Mouse (Mus musculus): ENCODE measurements around the gene Abtb1. TPM values are rescaled to one million over a fixed set of nuclear protein-coding genes. Genes with fewer than 3 reads are reported as not detected.

The Abtb1 gene
- polyA plus RNA-seq, 1 experiment from 2014 or later, result 22.5 TPM

DNA sequence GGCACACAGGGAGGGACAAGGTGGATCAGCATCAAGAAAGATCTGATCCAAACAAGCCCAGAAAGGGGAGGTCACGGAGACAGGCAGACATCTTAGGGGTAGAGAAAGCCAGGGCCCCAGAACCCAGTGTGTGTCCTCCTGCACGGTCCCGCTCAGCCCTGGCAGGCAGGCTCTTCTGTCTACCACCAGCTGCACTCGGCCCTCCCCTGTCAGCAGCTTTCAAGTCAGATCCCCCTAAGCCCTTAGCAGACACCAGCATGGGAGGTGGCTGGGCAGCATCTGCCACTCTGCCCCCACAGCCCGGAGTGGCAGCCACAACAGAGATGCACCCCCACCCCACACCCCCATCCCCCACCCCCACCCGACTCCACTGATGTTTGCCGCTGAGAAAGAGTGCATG lies 31.0 kb upstream of the Abtb1 start:
- H3K4me3 ChIP-seq, result peak overlapping the region; percentile 85
- 30% methylated on average over 7 of the region's 7 CpGs for WGBS

DNA sequence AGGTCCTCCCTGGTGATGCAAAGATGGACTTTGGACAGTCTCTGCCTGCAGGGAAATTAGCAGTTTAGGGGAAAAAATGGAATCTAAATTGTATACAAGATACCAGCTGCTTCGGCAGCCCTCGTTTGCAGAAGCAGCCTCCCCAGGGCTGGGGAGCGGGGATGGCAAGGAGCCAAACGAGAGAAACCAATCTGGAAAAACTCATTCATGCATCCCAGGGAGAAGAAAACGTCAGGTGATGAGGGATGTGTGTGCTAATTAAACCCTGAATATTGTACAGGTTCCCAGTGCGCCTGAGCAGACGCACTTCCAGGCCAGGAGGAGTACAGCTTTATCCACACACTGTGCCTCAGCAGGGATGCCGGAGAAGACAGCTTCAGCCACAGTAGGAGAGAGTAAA lies 29.8 kb upstream of the Abtb1 start:
- WGBS, result 69% methylated on average over 8 of the region's 8 CpGs
- DNase-seq (ENCODE audit: low spot score), result no peak
- Histone ChIP-seq H3K27me3 (ENCODE audit: low read depth, poor library complexity, severe bottlenecking) (peaks cover 38% of the 10 kb centered on the region), H3K27ac (replicated peaks) (no peak overlapping the region), H3K36me3 (no peaks in the 10 kb centered on the region), H3K9me3 (replicated peaks) (0 out of 2 replicates have a peak, but pooled peaks cover 4% of the 10 kb centered on the region), H3K4me3 (no peak overlapping the region), H3K4me1 (peaks cover 44% of the 10 kb centered on the region)

More for the DNA sequence above, 31.0 kb upstream of the Abtb1 start:
- Histone ChIP-seq H3K36me3 (no peaks in the 10 kb centered on the region), H3K4me1 (peaks cover 44% of the 10 kb centered on the region), H3K27me3 (ENCODE audit: low read depth, poor library complexity, severe bottlenecking) (peaks cover 39% of the 10 kb centered on the region), H3K9me3 (replicated peaks) (0 out of 2 replicates have a peak, but pooled peaks cover 4% of the 10 kb centered on the region), H3K27ac (replicated peaks) (peak overlapping the region; percentile 91)
- DNase-seq (ENCODE audit: low spot score), result peak; percentile 38

DNA sequence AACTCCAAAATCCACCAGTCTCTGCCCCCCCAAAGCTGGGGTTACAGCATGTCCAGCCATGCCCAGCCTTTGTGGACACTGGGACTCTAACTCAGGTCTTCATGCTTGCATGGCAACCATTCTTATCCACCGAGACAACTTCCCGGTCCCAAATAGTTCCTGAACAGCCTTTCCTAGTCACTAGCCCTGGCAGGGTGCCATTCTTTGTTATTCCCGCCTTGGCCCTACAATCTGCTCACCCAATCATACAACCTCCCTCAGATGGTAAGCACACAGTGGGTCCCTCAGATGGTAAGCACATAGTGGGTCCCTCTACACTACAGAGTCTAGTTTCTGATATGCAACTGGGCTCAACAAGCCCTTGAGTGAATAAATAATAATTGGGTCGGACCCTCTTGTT lies 28.8 kb upstream of the Abtb1 start:
- Histone ChIP-seq H3K4me1 (peaks cover 44% of the 10 kb centered on the region), H3K27ac (replicated peaks) (no peak overlapping the region), H3K36me3 (no peaks in the 10 kb centered on the region), H3K4me3 (no peak overlapping the region), H3K9me3 (replicated peaks) (0 out of 2 replicates have a peak, but pooled peaks cover 3% of the 10 kb centered on the region), H3K27me3 (ENCODE audit: low read depth, poor library complexity, severe bottlenecking) (peaks cover 29% of the 10 kb centered on the region)
- no peak for DNase-seq (ENCODE audit: low spot score)
- 69% methylated on average over 4 of the region's 4 CpGs for WGBS

GRCm38 (mm10) chr6:88869459-88869858 lies 27.7 kb upstream of the Abtb1 start:
- DNase-seq (ENCODE audit: low spot score), result no peak
- Histone ChIP-seq H3K9me3 (replicated peaks) (no peaks in the 10 kb centered on the region), H3K4me3 (no peak overlapping the region), H3K36me3 (peaks cover 8% of the 10 kb centered on the region), H3K27ac (replicated peaks) (no peak overlapping the region), H3K4me1 (peaks cover 38% of the 10 kb centered on the region), H3K27me3 (ENCODE audit: low read depth, poor library complexity, severe bottlenecking) (peaks cover 18% of the 10 kb centered on the region)
- 91% methylated on average over 7 of the region's 7 CpGs for WGBS

- 88% methylated on average over 7 of the region's 7 CpGs for WGBS
- peaks cover 8% of the 10 kb centered on the region for H3K9me3 ChIP-seq (replicated peaks)
- H3K27ac ChIP-seq (replicated peaks), result no peak overlapping the region
- no peak for DNase-seq (ENCODE audit: low spot score)
- H3K36me3 ChIP-seq, result peaks cover 43% of the 10 kb centered on the region
- peaks cover 10% of the 10 kb centered on the region; the same call in 1 of the 2 replicates for H3K4me1 ChIP-seq
- H3K4me3 ChIP-seq, result no peak overlapping the region
- H3K27me3 ChIP-seq (ENCODE audit: low read depth, poor library complexity, severe bottlenecking), result no peaks in the 10 kb centered on the region
These were observed 23.9 kb upstream of the Abtb1 start for GRCm38 (mm10) chr6:88865704-88866103.

GRCm38 (mm10) chr6:88860914-88861313 lies 19.1 kb upstream of the Abtb1 start:
- Histone ChIP-seq H3K27me3 (ENCODE audit: low read depth, poor library complexity, severe bottlenecking) (no peaks in the 10 kb centered on the region), H3K36me3 (peaks cover 67% of the 10 kb centered on the region), H3K4me3 (no peak overlapping the region), H3K4me1 (no peaks in the 10 kb centered on the region), H3K9me3 (replicated peaks) (peaks cover 8% of the 10 kb centered on the region), H3K27ac (replicated peaks) (no peak overlapping the region)
- 20% methylated on average over 2 of the region's 2 CpGs for WGBS
- peak; percentile 35 for DNase-seq (ENCODE audit: low spot score)

DNA sequence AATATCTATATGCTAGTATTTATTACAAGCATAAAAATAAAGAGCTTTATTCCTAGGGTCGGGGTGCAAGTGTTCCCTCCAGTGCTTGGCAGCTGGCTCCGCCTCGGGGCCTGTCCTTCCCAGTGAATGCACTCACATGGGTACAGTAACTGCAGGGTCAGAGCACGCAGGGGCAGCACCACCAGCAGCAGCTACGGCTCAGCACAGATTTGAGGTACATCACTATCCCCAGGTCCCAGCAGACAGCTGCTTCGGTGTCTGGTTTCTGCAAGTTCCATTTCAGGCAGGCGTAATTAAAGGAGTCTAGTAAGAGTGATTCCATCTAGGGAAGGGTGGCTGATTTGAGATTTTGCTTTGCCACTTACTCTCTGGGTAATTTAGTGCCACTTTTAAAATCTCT lies 16.6 kb upstream of the Abtb1 start:
- Histone ChIP-seq H3K4me3 (no peak overlapping the region), H3K27ac (replicated peaks) (no peak overlapping the region), H3K36me3 (peaks cover 50% of the 10 kb centered on the region), H3K9me3 (replicated peaks) (peaks cover 8% of the 10 kb centered on the region), H3K27me3 (ENCODE audit: low read depth, poor library complexity, severe bottlenecking) (no peaks in the 10 kb centered on the region), H3K4me1 (no peaks in the 10 kb centered on the region)
- no peak for DNase-seq (ENCODE audit: low spot score)
- 82% methylated on average over 7 of the region's 7 CpGs for WGBS

GRCm38 (mm10) chr6:88857830-88858229 lies 16.0 kb upstream of the Abtb1 start:
- peaks cover 8% of the 10 kb centered on the region for H3K9me3 ChIP-seq (replicated peaks)
- H3K36me3 ChIP-seq, result peaks cover 50% of the 10 kb centered on the region
- H3K27ac ChIP-seq (replicated peaks), result no peak overlapping the region
- H3K4me3 ChIP-seq, result no peak overlapping the region
- DNase-seq (ENCODE audit: low spot score), result no peak
- no peaks in the 10 kb centered on the region for H3K4me1 ChIP-seq
- H3K27me3 ChIP-seq (ENCODE audit: low read depth, poor library complexity, severe bottlenecking), result no peaks in the 10 kb centered on the region
- WGBS, result 90% methylated on average over 6 of the region's 6 CpGs

- Histone ChIP-seq H3K36me3 (peaks cover 49% of the 10 kb centered on the region), H3K9me3 (replicated peaks) (peaks cover 8% of the 10 kb centered on the region)
- 53% methylated on average over 9 of the region's 9 CpGs for WGBS
These were observed 15.5 kb upstream of the Abtb1 start for GRCm38 (mm10) chr6:88857249-88857648.

DNA sequence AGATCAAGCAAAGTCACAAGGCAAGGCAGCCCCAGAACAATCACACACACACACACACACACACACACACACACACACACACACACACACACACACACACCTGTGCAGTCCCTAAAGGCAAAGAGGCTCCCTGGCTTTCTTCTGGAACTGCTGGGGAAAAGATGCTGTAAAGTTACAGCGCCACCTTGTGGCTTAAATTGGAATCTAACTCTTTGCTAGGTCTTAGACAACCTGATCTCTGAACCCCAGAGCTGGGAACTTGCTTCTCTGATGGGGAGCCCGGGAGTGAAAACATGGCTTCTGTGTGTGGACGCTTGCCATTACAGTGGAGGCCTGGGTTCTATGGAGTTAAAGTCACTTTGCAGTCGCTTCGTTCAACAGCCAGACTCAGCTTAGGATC lies 13.9 kb upstream of the Abtb1 start:
- H3K4me3 ChIP-seq, result no peak overlapping the region
- H3K27me3 ChIP-seq (ENCODE audit: low read depth, poor library complexity, severe bottlenecking), result no peaks in the 10 kb centered on the region
- no peaks in the 10 kb centered on the region for H3K9me3 ChIP-seq (replicated peaks)
- DNase-seq (ENCODE audit: low spot score), result peak; percentile 48
- H3K4me1 ChIP-seq, result no peaks in the 10 kb centered on the region
- H3K36me3 ChIP-seq, result peaks cover 44% of the 10 kb centered on the region
- no peak overlapping the region for H3K27ac ChIP-seq (replicated peaks)
- 24% methylated on average over 5 of the region's 5 CpGs for WGBS

More at GRCm38 (mm10) chr6:88857249-88857648, 15.5 kb upstream of the Abtb1 start:
- DNase-seq (ENCODE audit: low spot score), result no peak
- no peaks in the 10 kb centered on the region for H3K4me1 ChIP-seq
- H3K27ac ChIP-seq (replicated peaks), result no peak overlapping the region
- no peaks in the 10 kb centered on the region for H3K27me3 ChIP-seq (ENCODE audit: low read depth, poor library complexity, severe bottlenecking)
- H3K4me3 ChIP-seq, result no peak overlapping the region

DNA sequence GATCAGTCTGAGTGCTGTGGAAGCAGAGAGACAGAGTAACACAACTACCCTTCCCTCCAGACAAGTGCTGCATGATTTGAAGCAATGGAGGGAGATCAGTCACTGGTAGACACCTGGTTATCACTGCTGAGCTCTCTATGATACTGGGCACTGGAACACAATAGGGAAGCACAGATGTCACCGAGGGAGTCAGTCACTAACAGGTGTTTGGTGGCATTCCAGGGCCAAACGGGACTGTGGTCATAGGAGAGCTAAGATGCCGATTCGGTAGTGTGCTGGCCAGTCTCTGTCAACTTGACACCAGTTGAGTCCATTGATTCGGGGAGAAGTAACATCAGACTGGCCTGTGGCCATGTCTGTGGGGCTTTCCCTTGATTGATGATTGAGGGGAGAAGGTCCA lies 12.7 kb upstream of the Abtb1 start:
- DNase-seq (ENCODE audit: low spot score), result no peak
- 85% methylated on average over 5 of the region's 5 CpGs for WGBS

GRCm38 (mm10) chr6:88850034-88850433 lies 8.2 kb upstream of the Abtb1 start:
- no peak for DNase-seq (ENCODE audit: low spot score)
- Histone ChIP-seq H3K36me3 (peaks cover 53% of the 10 kb centered on the region), H3K27me3 (ENCODE audit: low read depth, poor library complexity, severe bottlenecking) (no peaks in the 10 kb centered on the region), H3K4me3 (no peak overlapping the region), H3K4me1 (no peaks in the 10 kb centered on the region), H3K9me3 (replicated peaks) (no peaks in the 10 kb centered on the region), H3K27ac (replicated peaks) (no peak overlapping the region)
- 92% methylated on average over 7 of the region's 7 CpGs for WGBS

More for the DNA sequence above, 12.7 kb upstream of the Abtb1 start:
- peaks cover 38% of the 10 kb centered on the region for H3K36me3 ChIP-seq
- H3K4me3 ChIP-seq, result no peak overlapping the region
- H3K4me1 ChIP-seq, result no peaks in the 10 kb centered on the region
- no peak overlapping the region for H3K27ac ChIP-seq (replicated peaks)
- no peaks in the 10 kb centered on the region for H3K9me3 ChIP-seq (replicated peaks)
- no peaks in the 10 kb centered on the region for H3K27me3 ChIP-seq (ENCODE audit: low read depth, poor library complexity, severe bottlenecking)

DNA sequence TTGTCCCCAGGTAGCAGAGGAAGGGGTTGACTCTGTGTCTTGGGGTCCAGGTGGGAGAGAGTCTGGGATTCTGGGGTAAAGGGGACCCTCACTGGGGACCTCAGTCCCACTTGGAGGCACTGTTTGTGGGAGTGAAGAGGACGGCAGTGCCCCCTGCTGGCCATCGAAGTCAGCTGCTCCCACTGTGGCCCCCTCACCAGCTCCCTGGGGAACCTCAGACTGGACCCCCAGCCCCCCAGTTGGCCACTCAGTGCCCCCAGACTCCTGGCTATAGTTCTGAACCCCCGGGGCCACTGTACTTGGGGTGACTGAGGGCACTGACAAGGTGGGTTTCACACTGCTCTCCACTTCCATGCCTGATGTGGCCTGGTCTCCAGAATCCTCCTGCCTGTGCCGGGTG lies 7.5 kb upstream of the Abtb1 start:
- 0 out of 2 replicates have a peak, but pooled peaks cover under 1% of the 10 kb centered on the region for H3K4me1 ChIP-seq
- H3K27me3 ChIP-seq (ENCODE audit: low read depth, poor library complexity, severe bottlenecking), result no peaks in the 10 kb centered on the region
- DNase-seq (ENCODE audit: low spot score), result peak; percentile 28
- H3K4me3 ChIP-seq, result no peak overlapping the region
- no peak overlapping the region for H3K27ac ChIP-seq (replicated peaks)
- no peaks in the 10 kb centered on the region for H3K9me3 ChIP-seq (replicated peaks)
- peaks cover 52% of the 10 kb centered on the region for H3K36me3 ChIP-seq
- WGBS, result 46% methylated on average over 4 of the region's 4 CpGs

DNA sequence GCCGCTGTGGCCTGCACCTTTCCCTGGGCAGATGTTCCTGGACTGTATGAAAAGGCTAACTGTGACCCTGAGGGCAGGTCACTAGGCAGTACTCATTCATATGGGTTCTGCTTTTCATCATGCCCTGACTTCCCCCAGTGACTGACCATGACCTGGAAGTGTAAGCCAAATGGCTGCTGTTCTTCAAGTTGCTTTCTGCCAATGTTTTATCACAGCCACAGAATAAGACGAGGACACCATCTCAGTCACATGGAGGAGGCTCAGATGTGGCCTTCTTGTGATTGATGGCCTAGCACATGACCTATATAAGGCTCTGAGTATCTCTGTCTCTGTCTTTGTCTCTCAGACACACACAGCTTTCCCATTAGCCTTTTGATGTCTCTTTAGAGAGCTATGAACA lies 5.8 kb upstream of the Abtb1 start:
- DNase-seq (ENCODE audit: low spot score), result no peak
- H3K4me3 ChIP-seq, result no peak overlapping the region
- no peak overlapping the region for H3K27ac ChIP-seq (replicated peaks)
- peaks cover 46% of the 10 kb centered on the region for H3K36me3 ChIP-seq
- no peaks in the 10 kb centered on the region for H3K9me3 ChIP-seq (replicated peaks)
- peaks cover 11% of the 10 kb centered on the region for H3K4me1 ChIP-seq
- WGBS, result 78% methylated on average over 2 of the region's 2 CpGs
- peaks cover 8% of the 10 kb centered on the region; the same call in 1 of the 2 replicates for H3K27me3 ChIP-seq (ENCODE audit: low read depth, poor library complexity, severe bottlenecking)
